Mouse (Mus musculus) kidney, embryonic 16.5 days (tissue): ENCODE data around the gene Trim39. TPM values are rescaled to one million over a fixed set of nuclear protein-coding genes. Genes with fewer than 3 reads are reported as not detected.

Experiments used
- ATAC-seq: fragments of 200-750 bp; cut with Nextera tagmentation; 2 replicates; pipeline ENCODE4 v1.8.0; 2017; ENCODE audit warnings: moderate TSS enrichment; ENCODE audit not compliant: low FRiP score, low TSS enrichment
- H3K27ac ChIP-seq: fragments of 300-500 bp; sonication (generic); 2 replicates; pipeline ENCODE4 v1.5.1; 2014; ENCODE audit warnings: low read length
- H3K27me3 ChIP-seq: fragments of 300-500 bp; sonication (generic); 2 replicates; pipeline ENCODE4 v1.6.1; 2014; ENCODE audit warnings: low read length, control low read depth, mixed read lengths; ENCODE audit not compliant: insufficient read depth
- H3K36me3 ChIP-seq: fragments of 300-500 bp; sonication (generic); 2 replicates; pipeline ENCODE4 v1.6.1; 2014; ENCODE audit warnings: low read length, control low read depth, mixed read lengths; ENCODE audit not compliant: insufficient read depth
- H3K4me1 ChIP-seq: fragments of 300-500 bp; sonication (generic); 2 replicates; pipeline ENCODE4 v1.6.1; 2014; ENCODE audit warnings: low read length, control low read depth, mixed read lengths; ENCODE audit not compliant: insufficient read depth
- H3K4me2 ChIP-seq: fragments of 300-500 bp; sonication (generic); replicated peaks from 2 replicates; pipeline ENCODE4 v1.6.1; 2014; ENCODE audit warnings: low read depth, low read length
- H3K4me3 ChIP-seq: fragments of 300-500 bp; sonication (generic); 2 replicates; pipeline ENCODE4 v1.5.1; 2014; ENCODE audit warnings: mild to moderate bottlenecking, low read length
- H3K9ac ChIP-seq: fragments of 300-500 bp; sonication (generic); replicated peaks from 2 replicates; pipeline ENCODE4 v1.6.1; 2014; ENCODE audit warnings: low read length
- H3K9me3 ChIP-seq: fragments of 300-500 bp; sonication (generic); 2 replicates; pipeline ENCODE4 v1.6.1; 2016; ENCODE audit warnings: low read length, control low read depth
- WGBS: fragments of 180-500 bp; shearing (Covaris S2); extraction: QIAGEN DNeasy Blood & Tissue Kit; methylation state at CpG from one replicate; pipeline ENCODE4 v1.1.7; 2014; 5-methylcytosine and 5-hydroxymethylcytosine counted together
- polyA plus RNA-seq: library from polyadenylated mRNA; unstranded; fragments of >200 nt; fragmentation: Nextera tagmentation; extraction: Ambion mirVana; gene quantifications from 2 replicates; pipeline ENCODE4 v1.2.1, GENCODE M21; 2015

Gene Trim39
- polyA plus RNA-seq, 1 experiment from 2014 or later = 18.4 TPM

DNA sequence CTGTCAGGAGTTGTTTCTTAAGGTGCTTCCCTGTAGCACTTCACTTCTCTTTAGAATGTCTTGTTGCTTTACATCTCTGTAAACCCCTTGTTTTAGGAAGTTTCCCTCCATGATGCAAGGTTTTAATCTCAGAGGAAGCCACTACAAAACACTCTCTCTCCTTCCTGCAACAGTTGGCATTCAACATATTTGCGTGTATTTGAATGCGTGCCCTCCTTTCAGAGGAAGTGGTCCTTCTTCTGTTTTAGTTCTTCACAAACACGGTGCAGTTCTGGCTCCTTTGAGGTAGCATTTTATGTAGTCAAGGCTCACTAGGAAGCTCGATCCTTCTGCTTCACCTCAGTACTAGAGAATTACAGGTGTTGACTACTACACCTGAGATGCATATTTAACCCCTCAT is 1.7 kb upstream of the Trim39 start:
- Histone ChIP-seq H3K27ac (no peak overlapping the region), H3K9ac (no peak overlapping the region), H3K4me2 (no peak overlapping the region), H3K36me3 (peaks cover 21% of the 10 kb centered on the region), H3K4me3 (no peak overlapping the region), H3K27me3 (no peaks in the 10 kb centered on the region), H3K9me3 (no peaks in the 10 kb centered on the region), H3K4me1 (peaks cover 25% of the 10 kb centered on the region)
- ATAC-seq = no peak
- 86% methylated on average over 4 of the region's 4 CpGs for WGBS

DNA sequence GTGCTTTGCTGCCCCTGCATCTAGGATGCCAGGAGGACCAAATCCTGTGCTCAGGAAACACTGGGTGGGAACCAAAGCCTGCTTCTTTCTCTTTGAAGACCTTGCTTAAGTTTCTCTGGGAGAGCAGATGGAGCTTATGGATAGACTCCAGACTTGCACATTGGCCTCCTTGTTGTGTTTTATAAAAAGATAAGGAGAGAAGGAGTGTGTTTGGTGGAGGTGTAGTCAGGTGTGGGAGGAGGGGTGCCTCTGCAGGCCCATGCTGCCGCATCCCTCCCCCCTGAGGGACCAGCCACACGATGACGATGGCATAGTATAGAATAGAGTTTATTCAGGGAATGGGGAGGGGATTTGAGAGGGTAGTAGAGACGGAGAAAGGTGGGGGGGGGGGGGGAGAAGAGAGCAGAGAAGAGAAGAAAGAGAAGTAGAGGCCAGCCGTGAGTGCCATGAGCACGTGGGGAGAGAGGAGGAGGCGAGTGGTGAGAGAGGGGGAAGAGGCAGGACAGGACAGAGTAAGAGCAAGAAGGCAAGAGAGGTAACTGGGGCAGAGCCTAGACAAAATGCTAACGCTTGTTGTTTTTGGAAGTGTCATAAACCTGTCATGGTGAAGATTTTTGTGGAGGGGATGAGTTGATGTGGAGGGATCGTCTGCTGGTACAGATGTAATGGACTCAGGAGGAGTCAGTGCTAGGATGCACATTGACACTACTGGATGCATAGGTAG is 758 bp upstream of the Trim39 start:
- 79% methylated on average over 9 of the region's 9 CpGs for WGBS
- Histone ChIP-seq H3K4me2 (peak overlapping the region; percentile 96), H3K27me3 (no peaks in the 10 kb centered on the region), H3K36me3 (peaks cover 20% of the 10 kb centered on the region), H3K9ac (peak overlapping the region; percentile 98), H3K4me3 (peak overlapping the region; percentile 96), H3K27ac (no peak overlapping the region), H3K4me1 (peaks cover 25% of the 10 kb centered on the region), H3K9me3 (no peaks in the 10 kb centered on the region)
- ATAC-seq = no peak

DNA sequence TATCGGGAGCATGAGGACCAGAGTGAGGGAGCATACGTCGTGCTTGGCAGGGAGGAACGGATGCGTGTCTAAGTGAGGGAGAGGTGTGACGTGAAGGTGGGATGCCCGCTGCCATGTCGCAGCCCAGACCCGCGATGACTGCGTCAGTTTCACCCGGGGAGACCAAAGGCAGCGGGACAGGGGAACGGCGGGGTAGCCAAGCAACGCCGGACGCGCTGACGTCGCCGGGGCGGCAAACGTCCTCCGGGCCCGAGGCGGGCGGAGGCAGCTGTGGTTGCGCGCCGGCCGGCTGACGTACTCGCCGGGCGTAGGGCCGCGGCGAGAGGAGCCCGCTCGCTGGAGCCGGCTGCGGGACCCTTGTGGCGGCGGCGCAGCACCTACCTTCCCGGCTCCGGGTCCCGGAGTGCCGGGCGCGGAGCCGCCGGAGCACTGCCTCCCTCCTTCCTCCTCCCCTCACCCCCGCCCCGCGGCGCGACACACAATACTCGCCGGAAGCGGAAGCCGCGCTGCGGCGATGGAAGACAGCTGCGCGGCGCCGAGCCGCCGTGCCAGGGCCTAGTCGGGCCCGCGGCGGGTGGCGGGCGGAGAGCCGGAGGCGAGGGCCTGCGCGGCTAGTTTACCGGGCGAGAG is 976 bp downstream of the Trim39 start:
- peaks cover 27% of the 10 kb centered on the region for H3K36me3 ChIP-seq
- peak overlapping the region; percentile 98 for H3K9ac ChIP-seq
- peak overlapping the region; percentile 96 for H3K4me3 ChIP-seq
- H3K27ac ChIP-seq = peak overlapping the region; percentile 88
- peaks cover 25% of the 10 kb centered on the region for H3K4me1 ChIP-seq
- H3K27me3 ChIP-seq = no peaks in the 10 kb centered on the region
- H3K4me2 ChIP-seq = peak overlapping the region; percentile 96
- ATAC-seq = peak; percentile 94
- under 1% methylated on average over 79 of the region's 84 CpGs for WGBS
- H3K9me3 ChIP-seq = no peaks in the 10 kb centered on the region

DNA sequence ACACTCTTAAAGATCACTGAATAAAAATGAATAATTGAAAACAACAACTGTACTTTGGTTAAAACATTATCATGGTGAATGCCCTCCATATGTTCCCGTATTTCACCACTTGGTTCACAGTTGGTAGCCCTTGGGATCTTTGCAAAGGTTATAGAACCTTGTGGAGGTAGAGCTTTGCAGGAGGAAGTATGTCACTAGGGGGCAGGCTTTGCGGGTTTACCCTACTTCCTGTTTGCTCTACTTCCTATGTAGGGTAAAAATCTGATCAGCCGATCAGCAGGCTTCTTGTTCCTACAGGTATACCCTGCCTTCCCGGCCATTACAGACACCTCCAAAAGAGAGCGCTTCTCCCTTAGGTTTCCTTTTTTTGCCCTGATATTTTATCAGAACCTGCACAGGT is 6.2 kb downstream of the Trim39 start:
- Histone ChIP-seq H3K36me3 (peaks cover 52% of the 10 kb centered on the region), H3K4me3 (no peak overlapping the region), H3K9ac (no peak overlapping the region), H3K27me3 (no peaks in the 10 kb centered on the region), H3K4me2 (no peak overlapping the region), H3K4me1 (peaks cover 9% of the 10 kb centered on the region), H3K27ac (no peak overlapping the region), H3K9me3 (no peaks in the 10 kb centered on the region)
- 76% methylated on average over 5 of the region's 5 CpGs for WGBS
- ATAC-seq = no peak

DNA sequence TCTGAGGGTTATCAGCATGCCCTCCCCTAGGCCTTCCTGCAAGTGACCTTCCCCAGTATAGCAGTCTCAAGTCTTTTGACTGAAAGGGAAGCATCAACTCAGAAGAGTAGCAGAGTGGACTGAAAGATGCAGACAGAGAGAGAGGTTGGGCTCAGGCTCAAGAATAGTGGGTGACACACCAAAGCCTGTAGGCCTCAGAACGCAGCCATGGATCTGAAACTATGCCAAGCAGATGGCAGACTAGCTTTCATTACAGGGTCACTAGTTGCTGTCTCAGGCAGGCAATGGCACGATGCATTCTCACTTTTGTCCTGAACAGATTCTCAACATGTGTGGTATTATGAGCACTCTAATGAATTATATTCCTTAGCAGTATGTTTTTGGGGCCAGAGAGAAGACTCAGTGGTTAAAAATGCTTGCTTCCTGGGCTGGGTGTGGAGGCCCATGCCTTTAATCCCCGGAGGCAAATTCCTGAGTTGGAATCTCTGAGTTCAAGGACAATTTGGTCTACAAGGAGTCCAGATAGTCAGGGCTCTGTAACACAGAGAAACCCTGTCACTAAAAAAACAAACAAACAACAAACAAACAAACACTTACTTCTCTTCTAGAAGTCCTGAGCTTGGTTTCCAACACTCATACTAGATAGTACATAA is 7.6 kb downstream of the Trim39 start:
- no peak for ATAC-seq
- H3K4me3 ChIP-seq = no peak overlapping the region
- WGBS = 91% methylated on average over 3 of the region's 3 CpGs
- no peaks in the 10 kb centered on the region for H3K27me3 ChIP-seq
- no peak overlapping the region for H3K4me2 ChIP-seq
- no peaks in the 10 kb centered on the region for H3K4me1 ChIP-seq
- H3K9me3 ChIP-seq = no peaks in the 10 kb centered on the region
- peaks cover 64% of the 10 kb centered on the region for H3K36me3 ChIP-seq
- H3K9ac ChIP-seq = no peak overlapping the region
- no peak overlapping the region for H3K27ac ChIP-seq

DNA sequence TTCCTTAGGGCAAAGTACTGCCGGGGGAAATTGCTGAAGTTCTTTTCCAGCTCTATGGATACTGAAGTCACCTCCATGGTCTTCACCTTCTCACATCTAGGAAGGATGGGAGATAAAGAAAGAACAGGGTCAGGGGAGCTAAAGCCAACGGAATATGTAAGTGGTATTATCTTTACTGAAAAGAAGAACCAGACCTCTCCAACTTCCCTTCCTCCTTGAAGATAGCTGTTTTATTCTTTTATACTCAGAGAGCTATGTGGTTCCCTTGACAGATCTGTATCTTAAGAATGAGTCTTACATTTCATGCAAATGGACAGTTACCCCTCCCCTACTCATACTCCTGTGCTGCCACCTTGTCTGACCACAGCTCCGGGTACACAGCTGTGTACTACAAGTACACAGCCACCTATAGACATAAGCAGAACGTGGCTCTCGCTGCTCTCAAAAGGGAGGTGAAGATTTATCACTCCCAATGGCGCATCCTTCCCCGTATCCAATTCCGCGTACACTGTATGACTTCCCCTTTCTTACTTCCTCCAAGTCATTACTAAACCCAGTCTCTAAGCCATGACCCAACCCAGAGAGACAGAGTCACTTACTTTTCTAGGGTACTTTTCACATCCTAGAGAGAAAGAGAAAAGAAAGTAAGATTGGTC is 10.4 kb downstream of the Trim39 start:
- Histone ChIP-seq H3K9me3 (no peaks in the 10 kb centered on the region), H3K9ac (no peak overlapping the region), H3K4me1 (peaks cover 4% of the 10 kb centered on the region), H3K27me3 (no peaks in the 10 kb centered on the region), H3K4me3 (no peak overlapping the region), H3K4me2 (no peak overlapping the region), H3K36me3 (peaks cover 52% of the 10 kb centered on the region), H3K27ac (no peak overlapping the region)
- ATAC-seq = no peak
- 89% methylated on average over 9 of the region's 9 CpGs for WGBS

DNA sequence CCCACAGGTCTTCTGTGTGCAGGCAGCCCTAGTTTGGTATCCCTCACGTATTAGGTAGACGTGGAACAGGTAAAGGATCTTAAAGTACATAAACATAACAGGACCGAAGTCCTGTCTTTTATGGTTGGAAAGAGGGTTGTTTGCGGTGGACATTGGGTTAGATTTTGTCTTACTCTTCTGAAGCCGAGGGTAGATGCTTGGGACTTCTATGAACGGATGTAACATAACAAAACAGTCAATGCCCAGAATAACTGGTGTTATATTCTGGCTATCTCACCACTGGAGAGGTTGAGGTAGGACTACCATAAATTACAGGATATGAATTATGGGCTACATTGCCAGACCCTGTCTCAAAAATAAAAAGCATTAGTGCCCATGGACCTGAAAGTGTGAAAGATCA is 14.1 kb downstream of the Trim39 start, which contains the start of gene Rpp21:
TSS of gene Rpp21 (minus strand) at position 101 of the 400 bp plus-strand sequence.
- Histone ChIP-seq H3K4me1 (peaks cover 7% of the 10 kb centered on the region), H3K9me3 (no peaks in the 10 kb centered on the region), H3K4me3 (peak within 1 kb of the TSS; percentile 87), H3K9ac (peak within 1 kb of the TSS; percentile 82), H3K4me2 (peak within 1 kb of the TSS; percentile 53), H3K36me3 (peaks cover 32% of the 10 kb centered on the region), H3K27ac (peak within 1 kb of the TSS; percentile 78), H3K27me3 (no peaks in the 10 kb centered on the region)
- ATAC-seq = no peak
- 50% methylated on average over 6 of the region's 6 CpGs for WGBS

DNA sequence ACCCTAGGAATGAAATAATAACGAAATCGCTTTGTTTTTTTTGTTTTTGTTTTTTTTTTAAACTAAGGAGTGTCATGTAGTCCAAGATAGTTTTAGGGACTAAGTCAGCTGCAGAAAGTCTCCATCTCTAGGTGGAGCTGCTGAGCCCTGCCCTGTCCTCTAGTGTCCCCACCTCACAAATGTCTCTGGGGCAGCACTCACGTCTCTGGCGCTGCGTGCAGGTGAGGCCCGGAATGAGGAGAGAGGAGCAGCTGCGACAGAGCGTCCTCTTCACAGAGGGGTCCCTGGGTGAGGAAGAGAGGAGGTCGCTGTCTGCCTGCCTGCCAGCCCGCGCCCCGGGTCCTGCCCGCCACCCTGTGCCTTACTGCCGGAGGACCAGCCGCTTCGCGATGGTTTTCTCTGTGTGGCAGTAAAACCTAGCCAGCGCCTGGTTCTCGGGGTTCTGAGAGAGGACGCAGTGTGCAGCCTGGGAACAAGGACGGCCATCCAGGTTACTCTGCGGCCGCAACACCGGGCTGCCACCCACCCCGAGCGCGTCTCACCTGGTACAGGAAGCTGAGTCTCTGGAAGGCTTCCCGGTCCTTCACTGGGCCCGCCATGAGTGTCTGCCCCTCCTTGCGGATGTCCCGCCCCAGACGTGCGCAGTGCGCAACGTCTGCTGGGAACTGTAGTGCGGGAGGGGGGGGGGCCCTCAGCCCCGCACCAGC is 14.7 kb downstream of the Trim39 start:
- Histone ChIP-seq H3K27me3 (no peaks in the 10 kb centered on the region), H3K27ac (peak overlapping the region; percentile 78), H3K9ac (peak overlapping the region; percentile 82), H3K36me3 (peaks cover 28% of the 10 kb centered on the region), H3K4me3 (peak overlapping the region; percentile 87), H3K4me1 (peaks cover 10% of the 10 kb centered on the region), H3K9me3 (no peaks in the 10 kb centered on the region), H3K4me2 (peak overlapping the region; percentile 53)
- ATAC-seq = peak; percentile 96
- under 1% methylated on average over 37 of the region's 37 CpGs for WGBS

DNA sequence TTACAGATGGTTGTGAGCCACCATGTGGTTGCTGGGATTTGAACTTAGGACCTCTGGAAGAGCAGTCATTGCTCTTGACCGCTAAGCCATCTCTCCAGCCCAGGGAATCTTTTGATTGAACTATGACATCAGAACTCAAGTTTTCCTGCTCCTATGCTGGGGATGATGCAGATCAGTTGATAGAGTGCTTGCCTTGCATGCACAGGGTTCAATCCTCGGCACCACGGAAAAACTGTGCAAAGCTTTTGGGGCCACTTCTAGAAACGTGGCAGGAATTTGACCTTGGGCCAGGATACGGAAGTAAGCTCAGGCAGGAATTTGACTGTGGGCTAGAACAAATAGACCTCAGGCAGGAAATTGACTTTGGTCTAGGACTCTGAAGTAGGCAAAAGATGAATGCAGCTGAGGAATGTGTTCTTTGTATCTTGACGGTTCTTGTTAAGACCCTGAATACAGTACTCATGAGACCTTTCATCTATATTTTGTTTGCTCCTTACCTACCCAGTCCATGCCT is 18.9 kb downstream of the Trim39 start:
- 50% methylated on average over 6 of the region's 6 CpGs for WGBS
- no peak for ATAC-seq

More for the DNA sequence above, 18.9 kb downstream of the Trim39 start:
- H3K9ac ChIP-seq = no peak overlapping the region
- no peaks in the 10 kb centered on the region for H3K9me3 ChIP-seq
- peaks cover 15% of the 10 kb centered on the region for H3K27me3 ChIP-seq
- H3K27ac ChIP-seq = no peak overlapping the region
- H3K36me3 ChIP-seq = no peaks in the 10 kb centered on the region
- no peak overlapping the region for H3K4me3 ChIP-seq
- H3K4me2 ChIP-seq = no peak overlapping the region
- H3K4me1 ChIP-seq = peaks cover 15% of the 10 kb centered on the region
